Mouse (Mus musculus) adrenal gland, adult (tissue): ENCODE measurements around the gene Dennd1a.

Experiments used
- DNase-seq, 2 experiments: peaks; one replicate each; pipeline ENCODE4 v3.0.0; 2022 to 2023; ENCODE audit warnings: low spot score in 1 of 2; ENCODE audit not compliant: inconsistent age in 2 of 2

Gene Dennd1a

GRCm38 (mm10) chr2:37756220-37756930, 530.8 kb downstream of the Dennd1a start:
- DNase-seq = no peak

GRCm38 (mm10) chr2:37751114-37751513, 536.1 kb downstream of the Dennd1a start:
- no peak for DNase-seq

- DNase-seq = no peak
These were observed 537.9 kb downstream of the Dennd1a start for GRCm38 (mm10) chr2:37749323-37749722.
